Comparison of ENCODE assay signal across 40 mouse cellular contexts in the genomic region with DNA sequence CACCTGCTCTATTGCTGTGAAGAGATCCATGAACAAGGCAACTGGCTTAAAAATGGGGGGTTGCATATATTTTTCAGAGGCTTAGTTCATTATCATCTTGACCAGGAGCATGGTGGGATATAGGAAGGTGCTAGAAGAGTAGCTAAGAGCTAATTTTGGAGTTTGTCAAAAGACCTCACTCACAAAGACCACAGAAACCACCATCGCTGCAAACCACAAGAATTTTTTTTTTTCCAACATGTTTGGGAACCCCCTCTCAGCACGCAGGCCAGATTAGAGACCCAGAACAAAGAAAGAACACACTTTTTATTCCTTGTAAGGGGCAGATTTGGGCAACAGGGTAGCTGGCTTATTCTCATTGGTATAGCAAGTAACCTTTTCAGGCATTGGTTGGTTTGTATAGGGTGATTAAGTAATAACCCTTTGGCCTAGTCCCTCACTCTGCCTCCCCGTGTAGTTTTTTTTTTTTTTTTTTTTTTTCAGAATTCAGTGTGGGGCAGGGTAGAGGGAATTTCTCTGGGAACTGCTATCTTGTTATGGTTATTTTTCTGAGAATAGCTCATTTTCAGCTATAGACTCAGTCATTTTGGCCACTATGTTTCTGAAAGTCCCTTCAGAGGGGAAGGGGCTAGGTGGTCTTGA. TPM values are rescaled to one million over a fixed set of nuclear protein-coding genes. Genes with fewer than 3 reads are reported as not detected.
"Had no signal": no experiment of that assay in that cellular context is flagged by ENCODE, and none has a peak within 500 bp of the region (broad histone marks: within the 10 kb centered on the region; RNA-seq: fewer than 3 reads in every experiment).

No protein-coding gene starts in this region.

- H3K9ac ChIP-seq: limb, embryonic 12.5 days; limb, embryonic 13.5 days; limb, embryonic 15.5 days; liver, embryonic 12.5 days; liver, embryonic 13.5 days; liver, embryonic 14.5 days; liver, embryonic 15.5 days; liver, postnatal 0 days; lung, embryonic 14.5 days; lung, embryonic 15.5 days; midbrain, embryonic 12.5 days; midbrain, embryonic 13.5 days; midbrain, embryonic 15.5 days; neural tube, embryonic 12.5 days had no signal

- H3K36me3 ChIP-seq: limb, embryonic 10.5 days; limb, embryonic 12.5 days; limb, embryonic 13.5 days; limb, embryonic 15.5 days; liver, embryonic 12.5 days; liver, embryonic 13.5 days; liver, embryonic 15.5 days; lung, embryonic 15.5 days; midbrain, embryonic 10.5 days; midbrain, embryonic 12.5 days; midbrain, embryonic 13.5 days; midbrain, embryonic 15.5 days; neural tube, embryonic 12.5 days had no signal

- H3K4me1 ChIP-seq: limb, embryonic 10.5 days; limb, embryonic 12.5 days; limb, embryonic 13.5 days; limb, embryonic 15.5 days; liver, embryonic 12.5 days; liver, embryonic 13.5 days; liver, embryonic 15.5 days; lung, embryonic 15.5 days; megakaryocyte, embryonic 14.5 days; midbrain, embryonic 10.5 days; midbrain, embryonic 12.5 days; midbrain, embryonic 13.5 days; midbrain, embryonic 15.5 days; neural tube, embryonic 12.5 days had no signal

- H3K4me2 ChIP-seq: limb, embryonic 12.5 days; limb, embryonic 13.5 days; limb, embryonic 15.5 days; liver, embryonic 11.5 days; liver, embryonic 12.5 days; liver, embryonic 13.5 days; liver, embryonic 15.5 days; lung, embryonic 14.5 days; lung, embryonic 15.5 days; midbrain, embryonic 11.5 days; midbrain, embryonic 12.5 days; midbrain, embryonic 13.5 days; midbrain, embryonic 15.5 days; neural tube, embryonic 12.5 days had no signal

- H3K9me3 ChIP-seq: limb, embryonic 15.5 days; liver, embryonic 13.5 days; liver, embryonic 15.5 days; midbrain, embryonic 15.5 days had no signal

- DNase-seq: left cerebral cortex, postnatal 4 days; liver; liver, embryonic 13.5 days; liver, postnatal 0 days; lung, adult 18-20 months; lung, adult 2 months; lung, embryonic 14.5 days; lung, postnatal 10 days; lung, postnatal 14 days; lung, postnatal 36 days; lung, postnatal 4 days; midbrain, embryonic 14.5 days had no signal

- H3K27me3 ChIP-seq: limb, embryonic 12.5 days; limb, embryonic 13.5 days; limb, embryonic 15.5 days; liver, embryonic 12.5 days; liver, embryonic 13.5 days; liver, embryonic 15.5 days; lung, embryonic 15.5 days; megakaryocyte, embryonic 14.5 days; midbrain, embryonic 12.5 days; midbrain, embryonic 13.5 days; midbrain, embryonic 15.5 days; neural tube, embryonic 12.5 days had no signal

- H3K27ac ChIP-seq: limb, embryonic 10.5 days; limb, embryonic 12.5 days; limb, embryonic 13.5 days; limb, embryonic 15.5 days; liver, embryonic 12.5 days; liver, embryonic 13.5 days; liver, embryonic 14.5 days; liver, embryonic 15.5 days; lung, embryonic 15.5 days; macrophage; midbrain, embryonic 10.5 days; midbrain, embryonic 12.5 days; midbrain, embryonic 13.5 days; midbrain, embryonic 15.5 days; neural tube, embryonic 12.5 days had no signal

- H3K4me3 ChIP-seq: limb, embryonic 10.5 days; limb, embryonic 12.5 days; limb, embryonic 13.5 days; limb, embryonic 15.5 days; liver, embryonic 12.5 days; liver, embryonic 13.5 days; liver, embryonic 15.5 days; lung, embryonic 15.5 days; megakaryocyte, embryonic 14.5 days; midbrain, embryonic 10.5 days; midbrain, embryonic 12.5 days; midbrain, embryonic 13.5 days; midbrain, embryonic 15.5 days; myocyte; neural tube, embryonic 12.5 days had no signal

RNA-seq across cellular contexts. Expression of gene Rpl39l, which starts 2.3 kb away (rescaled TPM):
- total RNA-seq: left cerebral cortex, postnatal 10 days; left cerebral cortex, postnatal 14 days; left cerebral cortex, postnatal 25 days; left cerebral cortex, postnatal 36 days; left cerebral cortex, postnatal 4 days; liver, adult 2 months; megakaryocyte-erythroid progenitor cell, adult 5-6 weeks; midbrain, postnatal 0 days; monocyte, adult 5-6 weeks had no signal
- polyA plus RNA-seq: liver, adult 2 months; lung, adult 2 months; lung, embryonic 14.5 days; lung, embryonic 16.5 days; midbrain, embryonic 11.5 days; midbrain, embryonic 13.5 days; midbrain, postnatal 0 days; myocyte; neural tube, embryonic 11.5 days; neural tube, embryonic 12.5 days had no signal

RNA-seq across cellular contexts. Expression of gene Atf7ip2, which starts 20.2 kb away (rescaled TPM):
- total RNA-seq: left cerebral cortex, postnatal 14 days; left cerebral cortex, postnatal 25 days; left cerebral cortex, postnatal 36 days; megakaryocyte-erythroid progenitor cell, adult 5-6 weeks; monocyte, adult 5-6 weeks had no signal
- polyA plus RNA-seq: liver, adult 2 months; liver, postnatal 0 days; lung, adult 2 months; myocyte had no signal
